Mouse (Mus musculus): ENCODE results near the gene Wnt7b. TPM values are rescaled to one million over a fixed set of nuclear protein-coding genes. Genes with fewer than 3 reads are reported as not detected.

The Wnt7b gene
- total and polyA plus RNA-seq, 3 experiments, result not detected

GRCm38 (mm10) chr15:85553421-85553820 is 28.9 kb downstream of the Wnt7b start:
- Histone ChIP-seq H3K4me1 (ENCODE audit: control insufficient read depth in 1 of 2, insufficient read depth in 2 of 2) (no peaks in the 10 kb centered on the region), H3K4me2 (ENCODE audit: insufficient read depth, low read depth, poor library complexity, severe bottlenecking) (no peak overlapping the region), H3K4me3 (replicated peaks in 1 of 3; ENCODE audit: low read depth in 2 of 3, low read length in 2 of 3, poor library complexity in 1 of 3) (no peak overlapping the region), H3K9ac (ENCODE audit: insufficient read depth, low read depth) (no peak overlapping the region), H3K9me3 (replicated peaks; ENCODE audit: low read length) (no peaks in the 10 kb centered on the region), H3K79me2 (replicated peaks; ENCODE audit: control insufficient read depth, extremely low read depth, insufficient read depth, poor library complexity, severe bottlenecking) (no peaks in the 10 kb centered on the region), H3K27me3 (replicated peaks) (peaks cover 82% of the 10 kb centered on the region), H3K36me3 (replicated peaks in 1 of 2; ENCODE audit: control insufficient read depth in 1 of 2, insufficient read depth in 1 of 2, low read length in 1 of 2) (no peaks in the 10 kb centered on the region), H3K27ac (ENCODE audit: insufficient read depth, low read depth) (no peak overlapping the region)
- dilution Hi-C loops (cut with MboI; ENCODE audit: extremely low pct_ligation_motif_present, extremely low pct_unique_long_range_greater_than_20kb, low sequenced_read_pairs) (no loop called here), in situ Hi-C loops (cut with MboI; ENCODE audit: low pct_ligation_motif_present, low pct_unique_long_range_greater_than_20kb, low sequenced_read_pairs) (no loop called here)
- DNase-seq (ENCODE audit: extremely low read depth), result no peak
- TF ChIP-seq TCF12 (IDR thresholded peaks at IDR 0.05; ENCODE audit: low read depth, low read length), result no peak
- TF ChIP-seq BHLHE40 (IDR thresholded peaks at IDR 0.05; ENCODE audit: low read depth, low read length), result no peak
- no peak for TF ChIP-seq JUN (IDR thresholded peaks at IDR 0.05; ENCODE audit: insufficient read depth, low read depth, low read length)
- no peak for TF ChIP-seq EP300 (IDR thresholded peaks at IDR 0.05; ENCODE audit: low read length)
- TF ChIP-seq NRF1 (IDR thresholded peaks at IDR 0.05; ENCODE audit: low read depth, low read length), result no peak
- TF ChIP-seq ZMIZ1 (IDR thresholded peaks at IDR 0.05; ENCODE audit: low read depth, low read length), result no peak

DNA sequence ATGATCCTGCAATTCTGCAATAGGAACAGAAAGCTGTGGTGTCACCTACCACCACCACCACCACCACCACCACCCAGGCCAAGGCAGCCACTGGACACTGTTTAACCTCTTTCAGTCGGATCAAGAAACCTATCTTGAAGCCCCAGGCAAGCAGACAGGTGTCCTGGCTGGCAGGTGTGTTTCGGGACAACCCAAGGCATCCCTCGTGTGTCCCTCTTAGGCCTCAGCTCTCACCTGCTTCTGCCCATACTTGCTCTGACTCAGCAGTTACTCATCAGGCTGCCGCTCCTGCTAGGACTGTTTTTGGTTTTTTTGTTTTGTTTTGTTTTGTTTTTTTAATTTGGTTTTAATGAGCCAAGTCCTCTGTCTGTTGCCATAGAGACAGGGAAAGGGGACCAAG is 35.8 kb downstream of the Wnt7b start:
- no peak overlapping the region for H3K27ac ChIP-seq (ENCODE audit: insufficient read depth, low read depth)
- H3K4me3 ChIP-seq (replicated peaks in 1 of 3; ENCODE audit: low read depth in 2 of 3, low read length in 2 of 3, poor library complexity in 1 of 3), result no peak overlapping the region
- no peak for TF ChIP-seq JUN (IDR thresholded peaks at IDR 0.05; ENCODE audit: insufficient read depth, low read depth, low read length)
- no peak for TF ChIP-seq ZMIZ1 (IDR thresholded peaks at IDR 0.05; ENCODE audit: low read depth, low read length)
- no peak for TF ChIP-seq TBP (conservative IDR thresholded peaks at IDR 0.05; ENCODE audit: low read depth, low read length)
- TF ChIP-seq E2F4 (IDR thresholded peaks at IDR 0.05; ENCODE audit: insufficient replicate concordance, low read depth, low read length), result no peak
- TF ChIP-seq NRF1 (IDR thresholded peaks at IDR 0.05; ENCODE audit: low read depth, low read length), result no peak
- no peak for TF ChIP-seq JUND (conservative IDR thresholded peaks at IDR 0.05; ENCODE audit: low read depth, low read length)
- TF ChIP-seq PAX5 (IDR thresholded peaks at IDR 0.05; ENCODE audit: low read length), result no peak
- TF ChIP-seq MEF2A (IDR thresholded peaks at IDR 0.05; ENCODE audit: borderline replicate concordance, low read depth, low read length), result no peak
- no peak for TF ChIP-seq POLR2A (IDR thresholded peaks at IDR 0.05; ENCODE audit: low read depth, low read length)
- TF ChIP-seq IRF4 (IDR thresholded peaks at IDR 0.05; ENCODE audit: low read depth, low read length), result no peak
- no peak overlapping the region for H3K4me2 ChIP-seq (ENCODE audit: insufficient read depth, low read depth, poor library complexity, severe bottlenecking)
- peaks cover 85% of the 10 kb centered on the region for H3K27me3 ChIP-seq (replicated peaks)
- no peak overlapping the region for H3K9ac ChIP-seq (ENCODE audit: insufficient read depth, low read depth)
- no peaks in the 10 kb centered on the region for H3K79me2 ChIP-seq (replicated peaks; ENCODE audit: control insufficient read depth, extremely low read depth, insufficient read depth, poor library complexity, severe bottlenecking)
- no peak for DNase-seq (ENCODE audit: extremely low read depth)
- in situ Hi-C loops (cut with MboI; ENCODE audit: low pct_ligation_motif_present, low pct_unique_long_range_greater_than_20kb, low sequenced_read_pairs), result no loop called here
- H3K4me1 ChIP-seq (ENCODE audit: control insufficient read depth in 1 of 2, insufficient read depth in 2 of 2), result no peaks in the 10 kb centered on the region
- dilution Hi-C loops (cut with MboI; ENCODE audit: extremely low pct_ligation_motif_present, extremely low pct_unique_long_range_greater_than_20kb, low sequenced_read_pairs), result no loop called here
- H3K9me3 ChIP-seq (replicated peaks; ENCODE audit: low read length), result no peaks in the 10 kb centered on the region
- no peaks in the 10 kb centered on the region for H3K36me3 ChIP-seq (replicated peaks in 1 of 2; ENCODE audit: control insufficient read depth in 1 of 2, insufficient read depth in 1 of 2, low read length in 1 of 2)

GRCm38 (mm10) chr15:85545369-85545768 is 36.9 kb downstream of the Wnt7b start:
- no peaks in the 10 kb centered on the region for H3K79me2 ChIP-seq (replicated peaks; ENCODE audit: control insufficient read depth, extremely low read depth, insufficient read depth, poor library complexity, severe bottlenecking)
- H3K4me3 ChIP-seq (replicated peaks in 1 of 3; ENCODE audit: low read depth in 2 of 3, low read length in 2 of 3, poor library complexity in 1 of 3), result no peak overlapping the region
- H3K27ac ChIP-seq (ENCODE audit: insufficient read depth, low read depth), result no peak overlapping the region
- H3K9me3 ChIP-seq (replicated peaks; ENCODE audit: low read length), result no peaks in the 10 kb centered on the region
- in situ Hi-C loops (cut with MboI; ENCODE audit: low pct_ligation_motif_present, low pct_unique_long_range_greater_than_20kb, low sequenced_read_pairs) (no loop called here), dilution Hi-C loops (cut with MboI; ENCODE audit: extremely low pct_ligation_motif_present, extremely low pct_unique_long_range_greater_than_20kb, low sequenced_read_pairs) (no loop called here)
- no peak overlapping the region for H3K9ac ChIP-seq (ENCODE audit: insufficient read depth, low read depth)
- no peak overlapping the region for H3K4me2 ChIP-seq (ENCODE audit: insufficient read depth, low read depth, poor library complexity, severe bottlenecking)
- no peaks in the 10 kb centered on the region for H3K36me3 ChIP-seq (replicated peaks in 1 of 2; ENCODE audit: control insufficient read depth in 1 of 2, insufficient read depth in 1 of 2, low read length in 1 of 2)
- TF ChIP-seq UBTF (IDR thresholded peaks at IDR 0.05; ENCODE audit: low read depth, low read length), result no peak
- TF ChIP-seq MAX (IDR thresholded peaks at IDR 0.05; ENCODE audit: low read length), result no peak
- no peak for TF ChIP-seq CHD1 (IDR thresholded peaks at IDR 0.05; ENCODE audit: low read depth, low read length)
- no peak for TF ChIP-seq ZMIZ1 (IDR thresholded peaks at IDR 0.05; ENCODE audit: low read depth, low read length)
- no peak for TF ChIP-seq HCFC1 (IDR thresholded peaks at IDR 0.05; ENCODE audit: low read depth, low read length)
- TF ChIP-seq ZNF384 (IDR thresholded peaks at IDR 0.05; ENCODE audit: low read depth, low read length), result no peak
- TF ChIP-seq CTCF (conservative IDR thresholded peaks at IDR 0.05 in 1 of 2, IDR thresholded peaks at IDR 0.05 in 1 of 2; ENCODE audit: low read depth in 2 of 2, low read length in 2 of 2), result no peak
- TF ChIP-seq CHD2 (IDR thresholded peaks at IDR 0.05; ENCODE audit: low read length), result no peak
- no peak for TF ChIP-seq TCF12 (IDR thresholded peaks at IDR 0.05; ENCODE audit: low read depth, low read length)
- TF ChIP-seq SIN3A (IDR thresholded peaks at IDR 0.05; ENCODE audit: low read length), result no peak
- TF ChIP-seq ZC3H11A (IDR thresholded peaks at IDR 0.05; ENCODE audit: low read depth, low read length), result no peak
- H3K4me1 ChIP-seq (ENCODE audit: control insufficient read depth in 1 of 2, insufficient read depth in 2 of 2), result no peaks in the 10 kb centered on the region
- DNase-seq (ENCODE audit: extremely low read depth), result no peak
- H3K27me3 ChIP-seq (replicated peaks), result peaks cover 88% of the 10 kb centered on the region
